ENCODE assay signal across 9 mouse cellular contexts in the genomic region with DNA sequence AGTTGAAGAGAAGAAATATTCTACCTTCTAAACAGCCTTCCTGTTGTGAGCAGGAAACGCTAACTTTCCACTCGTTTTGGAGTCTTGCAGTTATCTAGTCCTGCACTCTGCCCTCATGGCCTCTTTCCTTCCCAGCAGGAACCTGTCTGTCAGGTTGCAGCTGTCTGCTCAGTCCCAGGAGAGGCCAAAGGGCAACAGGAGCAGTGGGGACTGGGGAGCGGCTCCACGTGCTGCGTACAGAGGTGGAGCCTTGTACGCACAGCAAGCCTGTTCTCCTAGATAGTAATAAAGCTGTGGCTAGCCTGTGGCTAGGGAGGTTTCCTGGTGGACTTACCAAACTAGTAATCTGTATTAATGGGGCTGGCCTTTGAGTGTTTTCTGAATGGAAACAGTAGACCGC. TPM values are rescaled to one million over a fixed set of nuclear protein-coding genes. Genes with fewer than 3 reads are reported as not detected.
DNase-seq lines count a peak whose midpoint lies in the region; ATAC-seq and TF ChIP-seq lines count a peak whose summit lies in the region.
"Had no signal": no experiment of that assay in that cellular context is flagged by ENCODE, and none has a peak within 500 bp of the region (broad histone marks: within the 10 kb centered on the region; RNA-seq: fewer than 3 reads in every experiment).

No protein-coding gene starts in this region.

- no peak overlapping the region for H3K4me2 ChIP-seq in forebrain, postnatal 0 days (ENCODE audit: low read depth)
- H3K4me2 ChIP-seq in intestine, embryonic 15.5 days (replicated peaks) = peak overlapping the region; percentile 25
- peak overlapping the region; percentile 45; the same call in 1 of the 2 replicates for H3K4me2 ChIP-seq in liver, embryonic 11.5 days
- no peak overlapping the region for H3K4me2 ChIP-seq in hindbrain, embryonic 13.5 days

- no peak overlapping the region for H3K4me3 ChIP-seq in forebrain, embryonic 10.5 days
- H3K4me3 ChIP-seq in forebrain, postnatal 0 days (ENCODE audit: low read depth, low read length) = no peak overlapping the region
- no peak overlapping the region for H3K4me3 ChIP-seq in ES-Bruce4 (ENCODE audit: low read depth, low read length)
- no peak overlapping the region for H3K4me3 ChIP-seq in intestine, embryonic 15.5 days (replicated peaks)
- H3K4me3 ChIP-seq in liver, embryonic 11.5 days (ENCODE audit: low read depth, low read length) = no peak overlapping the region
- H3K4me3 ChIP-seq in hindbrain, embryonic 13.5 days = no peak overlapping the region

- H3K9ac ChIP-seq in forebrain, postnatal 0 days = no peak overlapping the region
- H3K9ac ChIP-seq in ES-Bruce4 (ENCODE audit: low read depth, poor library complexity, severe bottlenecking) = no peak overlapping the region
- H3K9ac ChIP-seq in intestine, embryonic 15.5 days = no peak overlapping the region
- 0 out of 2 replicates have a peak overlapping the region, but pooled peaks have one; percentile 9 for H3K9ac ChIP-seq in liver, embryonic 11.5 days (ENCODE audit: low read depth, low read length)
- no peak overlapping the region for H3K9ac ChIP-seq in hindbrain, embryonic 13.5 days

- no peak for DNase-seq in forebrain, embryonic 10.5 days (ENCODE audit: extremely low spot score, low spot score)
- DNase-seq in forebrain, postnatal 0 days = no peak
- DNase-seq in liver, embryonic 11.5 days (ENCODE audit: low spot score) = peak; percentile 57
- DNase-seq in cerebellum, adult 8-10 months = no peak
- DNase-seq in layer of hippocampus, adult 9-10 months (ENCODE audit: low spot score) = no peak
- DNase-seq: layer of hippocampus, adult 9-11 months had no signal

- H3K27ac ChIP-seq in forebrain, embryonic 10.5 days = peak overlapping the region; percentile 49
- H3K27ac ChIP-seq in forebrain, postnatal 0 days (ENCODE audit: low read depth, low read length) = no peak overlapping the region
- peak overlapping the region; percentile 85 for H3K27ac ChIP-seq in ES-Bruce4 (ENCODE audit: insufficient read depth, low read length)
- peak overlapping the region; percentile 81 for H3K27ac ChIP-seq in intestine, embryonic 15.5 days
- peak overlapping the region; percentile 76 for H3K27ac ChIP-seq in liver, embryonic 11.5 days (ENCODE audit: low read depth, low read length)
- H3K27ac ChIP-seq in hindbrain, embryonic 13.5 days = no peak overlapping the region

- no peak for TF ChIP-seq POLR2A in ES-Bruce4 (IDR thresholded peaks at IDR 0.05; ENCODE audit: insufficient read depth, low read length)

- H3K27me3 ChIP-seq in forebrain, embryonic 10.5 days (ENCODE audit: poor library complexity, severe bottlenecking) = no peaks in the 10 kb centered on the region
- H3K27me3 ChIP-seq in forebrain, postnatal 0 days (ENCODE audit: insufficient read depth, low read length) = no peaks in the 10 kb centered on the region
- H3K27me3 ChIP-seq in ES-Bruce4 (ENCODE audit: control insufficient read depth, insufficient read depth, low read length, poor library complexity, severe bottlenecking) = no peaks in the 10 kb centered on the region
- no peaks in the 10 kb centered on the region for H3K27me3 ChIP-seq in intestine, embryonic 15.5 days (replicated peaks)
- H3K27me3 ChIP-seq in liver, embryonic 11.5 days (replicated peaks; ENCODE audit: control insufficient read depth, insufficient read depth, low read length) = no peaks in the 10 kb centered on the region
- no peaks in the 10 kb centered on the region for H3K27me3 ChIP-seq in hindbrain, embryonic 13.5 days

- no peaks in the 10 kb centered on the region for H3K9me3 ChIP-seq in forebrain, embryonic 10.5 days
- no peaks in the 10 kb centered on the region for H3K9me3 ChIP-seq in forebrain, postnatal 0 days (ENCODE audit: low read length)
- no peaks in the 10 kb centered on the region for H3K9me3 ChIP-seq in ES-Bruce4 (replicated peaks; ENCODE audit: control insufficient read depth, insufficient read depth, low read length, poor library complexity, severe bottlenecking)
- no peaks in the 10 kb centered on the region for H3K9me3 ChIP-seq in intestine, embryonic 15.5 days
- no peaks in the 10 kb centered on the region for H3K9me3 ChIP-seq in liver, embryonic 11.5 days (ENCODE audit: control insufficient read depth, low read length)
- no peaks in the 10 kb centered on the region for H3K9me3 ChIP-seq in hindbrain, embryonic 13.5 days

- ATAC-seq in forebrain, postnatal 0 days = no peak
- ATAC-seq in intestine, embryonic 15.5 days = peak; percentile 91
- ATAC-seq in liver, embryonic 11.5 days (replicated peaks; ENCODE audit: low FRiP score) = peak; percentile 89
- no peak for ATAC-seq in hindbrain, embryonic 13.5 days (ENCODE audit: low FRiP score)

- H3K4me1 ChIP-seq in forebrain, embryonic 10.5 days = peaks cover 25% of the 10 kb centered on the region
- no peaks in the 10 kb centered on the region for H3K4me1 ChIP-seq in forebrain, postnatal 0 days (ENCODE audit: insufficient read depth)
- H3K4me1 ChIP-seq in ES-Bruce4 (ENCODE audit: control insufficient read depth, insufficient read depth, low read length) = peaks cover 7% of the 10 kb centered on the region
- H3K4me1 ChIP-seq in intestine, embryonic 15.5 days (replicated peaks) = peaks cover 2% of the 10 kb centered on the region; the same call in 1 of the 2 replicates
- peaks cover 39% of the 10 kb centered on the region for H3K4me1 ChIP-seq in liver, embryonic 11.5 days (replicated peaks; ENCODE audit: control insufficient read depth, insufficient read depth, low read length)
- H3K4me1 ChIP-seq in hindbrain, embryonic 13.5 days (replicated peaks) = peaks cover 9% of the 10 kb centered on the region

- peak; percentile 90 for TF ChIP-seq EP300 in ES-Bruce4 (IDR thresholded peaks at IDR 0.05; ENCODE audit: insufficient read depth, low read depth, low read length)

- TF ChIP-seq CTCF in forebrain, postnatal 0 days (IDR thresholded peaks at IDR 0.05; ENCODE audit: low read depth) = no peak
- TF ChIP-seq CTCF in ES-Bruce4 (IDR thresholded peaks at IDR 0.05; ENCODE audit: low read depth, low read length) = no peak

- 29% methylated on average over 7 of the region's 7 CpGs for WGBS in forebrain, embryonic 10.5 days
- WGBS in forebrain, postnatal 0 days = 41% methylated on average over 7 of the region's 7 CpGs
- WGBS in intestine, embryonic 15.5 days = 19% methylated on average over 7 of the region's 7 CpGs
- WGBS in liver, embryonic 11.5 days = 7% methylated on average over 7 of the region's 7 CpGs
- 22% methylated on average over 7 of the region's 7 CpGs for WGBS in hindbrain, embryonic 13.5 days

- peaks cover 10% of the 10 kb centered on the region for H3K36me3 ChIP-seq in forebrain, embryonic 10.5 days (replicated peaks)
- H3K36me3 ChIP-seq in forebrain, postnatal 0 days (ENCODE audit: insufficient read depth) = no peaks in the 10 kb centered on the region
- no peaks in the 10 kb centered on the region for H3K36me3 ChIP-seq in ES-Bruce4 (ENCODE audit: control insufficient read depth, insufficient read depth, low read length, poor library complexity, severe bottlenecking)
- H3K36me3 ChIP-seq in intestine, embryonic 15.5 days = no peaks in the 10 kb centered on the region
- H3K36me3 ChIP-seq in liver, embryonic 11.5 days (ENCODE audit: control insufficient read depth, insufficient read depth, low read length) = 0 out of 2 replicates have a peak, but pooled peaks cover 2% of the 10 kb centered on the region
- H3K36me3 ChIP-seq in hindbrain, embryonic 13.5 days = peaks cover 3% of the 10 kb centered on the region; the same call in 1 of the 2 replicates

RNA-seq across cellular contexts. Expression of a gene that starts 48.0 kb away (rescaled TPM):
- polyA plus RNA-seq in forebrain, embryonic 10.5 days (2016; fragmentation: Nextera tagmentation; extraction: Ambion mirVana) = 0.90 and 1.1 TPM in 2 replicates
- total RNA-seq in forebrain, postnatal 0 days (2014; rRNA removed) = 6.7 and 6.8 TPM in 2 replicates
- 1.8 and 3.6 TPM in 2 replicates for polyA plus RNA-seq in forebrain, postnatal 0 days (2015; fragmentation: Nextera tagmentation; extraction: Ambion mirVana)
- polyA plus RNA-seq in ES-Bruce4 (2011; ENCODE audit: insufficient read depth, insufficient read length, low read depth, missing spikeins) = 7.6 and 11.3 TPM in 2 replicates
- 4.8 and 4.9 TPM in 2 replicates for polyA plus RNA-seq in intestine, embryonic 15.5 days (2015; fragmentation: Nextera tagmentation; extraction: Ambion mirVana)
- 2.2 TPM in 2 replicates for polyA plus RNA-seq in liver, embryonic 11.5 days (2014; fragmentation: Nextera tagmentation; extraction: Ambion mirVana)
- polyA plus RNA-seq in hindbrain, embryonic 13.5 days (2015; fragmentation: Nextera tagmentation; extraction: Ambion mirVana) = 0.74 and 1.1 TPM in 2 replicates

RNA-seq across cellular contexts. Expression of a gene that starts 52.0 kb away (rescaled TPM):
- polyA plus RNA-seq in forebrain, embryonic 10.5 days (2016; fragmentation: Nextera tagmentation; extraction: Ambion mirVana) = 12.9 and 14.8 TPM in 2 replicates
- 7.6 and 8.7 TPM in 2 replicates for total RNA-seq in forebrain, postnatal 0 days (2014; rRNA removed)
- polyA plus RNA-seq in forebrain, postnatal 0 days (2015; fragmentation: Nextera tagmentation; extraction: Ambion mirVana) = 4.3 and 5.6 TPM in 2 replicates
- polyA plus RNA-seq in ES-Bruce4 (2011; ENCODE audit: insufficient read depth, insufficient read length, low read depth, missing spikeins) = 45.1 and 46.8 TPM in 2 replicates
- 49.8 and 55.9 TPM in 2 replicates for polyA plus RNA-seq in intestine, embryonic 15.5 days (2015; fragmentation: Nextera tagmentation; extraction: Ambion mirVana)
- 31.2 and 35.4 TPM in 2 replicates for polyA plus RNA-seq in liver, embryonic 11.5 days (2014; fragmentation: Nextera tagmentation; extraction: Ambion mirVana)
- 7.5 and 8.4 TPM in 2 replicates for polyA plus RNA-seq in hindbrain, embryonic 13.5 days (2015; fragmentation: Nextera tagmentation; extraction: Ambion mirVana)

Comparison
In these comparisons a context has a peak if more than half of its experiments do, and no peak if none do; other contexts are left out.
1. H3K27ac ChIP-seq: peak in forebrain, embryonic 10.5 days (single experiment), ES-Bruce4 (single experiment), intestine, embryonic 15.5 days (single experiment) and liver, embryonic 11.5 days (single experiment); none in forebrain, postnatal 0 days (single experiment) and hindbrain, embryonic 13.5 days (single experiment).
2. ATAC-seq: peak in intestine, embryonic 15.5 days (single experiment) and liver, embryonic 11.5 days (single experiment); none in forebrain, postnatal 0 days (single experiment) and hindbrain, embryonic 13.5 days (single experiment).
3. H3K4me2 ChIP-seq: peak in intestine, embryonic 15.5 days (single experiment) and liver, embryonic 11.5 days (single experiment); none in forebrain, postnatal 0 days (single experiment) and hindbrain, embryonic 13.5 days (single experiment).